Mouse (Mus musculus): ENCODE results near the gene Phf2. TPM values are rescaled to one million over a fixed set of nuclear protein-coding genes. Genes with fewer than 3 reads are reported as not detected.

Phf2 gene
- 8.6 and 10.3 TPM in 2 replicates for polyA plus RNA-seq (2015; fragmentation: Nextera tagmentation; extraction: Ambion mirVana)

DNA sequence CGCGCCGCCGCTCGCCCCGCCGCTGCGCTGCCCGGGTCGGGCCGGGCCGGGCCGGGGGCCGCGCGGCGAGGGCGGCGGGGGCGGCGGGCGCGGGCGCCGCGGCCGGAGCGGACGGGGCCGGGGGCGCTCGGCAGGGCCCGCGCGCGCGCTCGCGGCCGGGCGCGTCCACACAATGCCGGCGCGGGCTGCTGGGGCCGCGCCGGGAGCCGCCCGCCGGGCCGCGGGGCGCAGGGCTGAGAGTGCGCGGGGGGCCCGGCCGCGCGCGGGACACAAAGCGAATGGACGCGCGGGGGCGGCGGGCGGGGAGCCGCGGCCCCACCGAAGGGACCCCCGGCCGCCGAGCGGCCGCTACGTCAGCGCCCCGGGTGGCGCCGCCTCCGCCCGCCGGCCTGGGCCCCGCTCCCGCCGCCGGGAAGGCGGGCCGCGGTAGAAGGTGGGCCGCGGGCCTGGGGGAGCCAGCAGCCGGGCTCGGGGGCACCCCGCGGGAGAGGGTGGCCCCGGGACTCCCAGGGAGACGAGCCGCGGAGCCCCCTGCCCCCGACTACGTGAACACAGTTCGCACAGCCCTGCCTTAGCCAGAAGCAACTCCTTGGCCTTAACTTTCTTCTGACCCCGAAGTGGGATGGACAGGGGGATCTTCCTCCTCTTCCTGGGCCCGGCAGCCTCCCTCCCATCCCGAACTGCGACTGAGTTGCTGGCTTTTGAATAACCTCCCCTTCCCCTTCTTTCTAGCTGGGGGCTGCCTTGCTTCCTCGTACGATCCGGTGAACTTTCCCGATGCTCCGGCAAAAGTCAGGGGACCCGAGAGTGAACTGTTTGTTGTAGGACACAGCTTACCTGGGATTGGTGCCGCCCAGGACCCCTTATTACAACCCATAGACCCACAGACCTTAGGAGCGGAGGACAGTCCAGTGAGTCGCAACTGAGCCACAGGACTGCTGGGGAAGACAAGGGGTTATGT, at the start of gene Phf2:
Gene Phf2 (minus strand): TSS at position 349 of the 961 bp plus-strand sequence.
- no peaks in the 10 kb centered on the region for H3K27me3 ChIP-seq
- under 1% methylated on average over 90 of the region's 117 CpGs for WGBS
- peak; percentile 63 for ATAC-seq (ENCODE audit: insufficient number of reproducible peaks, low FRiP score, low TSS enrichment, low read depth)
- no peaks in the 10 kb centered on the region for H3K36me3 ChIP-seq
- H3K4me3 ChIP-seq (replicated peaks): peak within 1 kb of the TSS; percentile 84
- H3K27ac ChIP-seq (replicated peaks): peak within 1 kb of the TSS; percentile 90
- H3K4me1 ChIP-seq: peaks cover 40% of the 10 kb centered on the region
- peak within 1 kb of the TSS; percentile 79 for H3K4me2 ChIP-seq (replicated peaks)
- no peaks in the 10 kb centered on the region for H3K9me3 ChIP-seq (replicated peaks)
- H3K9ac ChIP-seq: peak within 1 kb of the TSS; percentile 97

DNA sequence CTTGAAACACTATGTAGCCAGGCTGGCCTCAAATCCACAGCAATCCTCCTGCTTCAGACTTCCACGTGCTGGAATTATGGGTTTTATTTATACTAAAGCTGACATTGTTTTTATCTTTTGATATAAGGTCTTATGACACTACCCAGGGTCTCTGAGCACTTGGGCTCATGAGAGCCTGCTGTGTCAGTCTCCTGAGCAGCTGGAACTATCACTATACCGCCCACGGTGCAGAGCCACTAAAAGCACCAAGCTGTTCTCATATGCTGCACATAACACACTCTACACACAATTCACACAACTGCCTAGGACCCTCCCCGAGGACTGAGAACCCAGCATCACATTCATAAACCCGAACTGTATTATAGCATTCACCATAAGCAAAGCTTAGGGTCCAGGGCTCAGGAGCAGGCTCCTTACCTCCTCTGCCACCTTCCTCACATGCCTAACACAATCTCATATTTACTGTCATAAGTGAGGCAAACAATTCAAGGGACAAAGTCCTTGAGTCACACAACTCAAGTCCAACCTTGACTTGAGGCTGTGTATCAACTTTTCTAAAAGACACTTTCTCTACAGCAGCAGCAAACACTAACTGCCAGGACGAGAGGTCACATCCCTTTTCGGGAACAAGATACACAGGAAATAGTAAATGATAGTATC, 49.0 kb upstream of the Phf2 start:
- Histone ChIP-seq H3K27me3 (no peaks in the 10 kb centered on the region), H3K9me3 (replicated peaks) (no peaks in the 10 kb centered on the region), H3K36me3 (peaks cover 61% of the 10 kb centered on the region), H3K9ac (no peak overlapping the region), H3K4me3 (replicated peaks) (no peak overlapping the region), H3K4me2 (replicated peaks) (no peak overlapping the region), H3K27ac (replicated peaks) (no peak overlapping the region), H3K4me1 (no peaks in the 10 kb centered on the region)
- no peak for ATAC-seq (ENCODE audit: insufficient number of reproducible peaks, low FRiP score, low TSS enrichment, low read depth)
- 85% methylated on average over 7 of the region's 7 CpGs for WGBS

DNA sequence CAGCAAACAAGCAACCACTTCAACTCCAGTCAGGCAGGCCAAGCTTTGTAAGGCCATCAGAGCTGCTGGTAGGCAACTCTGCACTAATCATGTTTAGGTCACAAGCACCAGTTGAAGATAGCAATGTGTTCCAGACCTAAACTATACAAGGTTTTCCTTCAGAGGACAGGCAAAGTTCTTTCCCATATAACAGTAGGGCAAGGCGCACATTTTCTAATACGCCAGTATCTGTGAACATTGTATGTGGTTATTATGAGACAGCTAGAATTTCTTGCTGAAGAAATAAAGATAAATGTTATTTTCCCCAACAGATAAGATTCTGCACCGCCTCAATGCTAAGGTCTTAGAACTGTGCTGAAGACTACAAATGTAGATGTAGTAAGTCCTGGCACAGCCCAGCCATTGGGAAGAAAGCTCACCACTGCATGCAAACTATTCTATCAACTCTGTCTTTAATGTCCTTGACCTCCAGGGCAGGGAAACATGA, 46.2 kb upstream of the Phf2 start:
- Histone ChIP-seq H3K27ac (replicated peaks) (no peak overlapping the region), H3K36me3 (peaks cover 75% of the 10 kb centered on the region), H3K27me3 (no peaks in the 10 kb centered on the region), H3K9me3 (replicated peaks) (no peaks in the 10 kb centered on the region), H3K4me1 (no peaks in the 10 kb centered on the region), H3K4me2 (replicated peaks) (no peak overlapping the region), H3K4me3 (replicated peaks) (no peak overlapping the region), H3K9ac (no peak overlapping the region)
- no peak for ATAC-seq (ENCODE audit: insufficient number of reproducible peaks, low FRiP score, low TSS enrichment, low read depth)
- whole genome bisulfite sequencing: 98% methylated on average over 3 of the region's 3 CpGs

DNA sequence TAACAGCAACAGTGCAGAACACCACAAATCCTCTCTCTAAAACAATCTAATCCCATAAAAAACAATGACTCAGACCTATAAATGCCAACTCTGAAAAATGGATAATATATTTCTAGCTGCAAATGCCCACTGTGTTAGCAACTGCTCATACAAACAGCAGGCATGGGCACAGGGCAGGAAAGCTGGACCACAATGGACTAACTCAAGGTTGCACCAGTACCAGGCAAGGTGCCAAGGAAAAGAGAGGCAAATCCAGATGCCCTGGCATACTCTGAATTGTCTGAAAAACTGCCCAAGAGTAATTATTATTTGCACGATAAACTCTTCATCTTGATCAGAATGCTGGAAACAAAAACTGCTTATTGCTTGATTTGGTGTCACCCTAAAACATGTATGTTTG, 42.8 kb upstream of the Phf2 start:
- Histone ChIP-seq H3K36me3 (peaks cover 67% of the 10 kb centered on the region), H3K9ac (no peak overlapping the region), H3K4me2 (replicated peaks) (no peak overlapping the region), H3K9me3 (replicated peaks) (no peaks in the 10 kb centered on the region), H3K4me1 (no peaks in the 10 kb centered on the region), H3K27ac (replicated peaks) (no peak overlapping the region), H3K4me3 (replicated peaks) (no peak overlapping the region), H3K27me3 (no peaks in the 10 kb centered on the region)
- ATAC-seq (ENCODE audit: insufficient number of reproducible peaks, low FRiP score, low TSS enrichment, low read depth): no peak
- 73% methylated on average over 1 of the region's 1 CpGs for WGBS

DNA sequence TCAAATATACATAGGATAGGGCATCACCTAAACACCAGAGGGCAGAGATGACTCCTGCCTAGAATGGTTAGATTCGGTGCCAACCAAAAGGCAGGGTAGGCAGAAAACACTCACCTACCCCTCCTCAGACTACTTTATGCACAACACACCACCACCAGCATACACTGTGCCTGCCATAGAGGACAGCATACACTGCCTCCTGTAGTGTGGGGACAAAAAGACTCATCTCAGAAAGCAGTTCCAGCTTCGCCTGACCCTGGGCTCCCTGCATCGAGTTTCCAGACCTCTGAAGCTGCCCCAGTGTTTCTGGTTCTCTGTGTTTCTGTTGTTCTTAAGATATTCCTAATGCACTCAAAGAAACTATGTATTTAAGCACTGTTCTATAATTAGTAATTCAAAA, 42.2 kb upstream of the Phf2 start:
- ATAC-seq (ENCODE audit: insufficient number of reproducible peaks, low FRiP score, low TSS enrichment, low read depth): no peak
- Histone ChIP-seq H3K4me2 (replicated peaks) (no peak overlapping the region), H3K36me3 (peaks cover 72% of the 10 kb centered on the region), H3K27ac (replicated peaks) (no peak overlapping the region), H3K4me3 (replicated peaks) (no peak overlapping the region), H3K4me1 (no peaks in the 10 kb centered on the region), H3K9ac (no peak overlapping the region), H3K27me3 (no peaks in the 10 kb centered on the region), H3K9me3 (replicated peaks) (no peaks in the 10 kb centered on the region)
- 93% methylated on average over 3 of the region's 3 CpGs for WGBS

DNA sequence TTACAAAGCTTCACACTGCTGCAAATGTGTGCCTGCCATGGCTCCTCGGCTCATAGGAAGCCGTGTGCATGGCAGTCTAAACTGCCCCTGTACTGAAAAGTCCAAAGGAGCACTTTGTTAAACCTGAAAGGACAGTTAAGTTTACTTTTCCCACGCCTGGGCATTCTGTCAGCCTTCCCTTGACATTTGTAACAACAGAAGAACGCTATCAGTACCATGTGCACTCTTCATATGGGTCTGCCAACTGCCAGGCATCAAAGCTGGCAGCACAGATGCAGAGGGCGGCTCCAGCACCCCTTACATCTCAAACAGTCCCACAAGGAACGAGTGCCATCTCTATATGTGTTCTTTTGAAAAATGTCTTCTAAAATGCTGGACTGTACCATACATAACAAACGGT, 40.5 kb upstream of the Phf2 start:
- Histone ChIP-seq H3K4me1 (no peaks in the 10 kb centered on the region), H3K27ac (replicated peaks) (no peak overlapping the region), H3K36me3 (peaks cover 66% of the 10 kb centered on the region), H3K9me3 (replicated peaks) (no peaks in the 10 kb centered on the region), H3K9ac (no peak overlapping the region), H3K4me2 (replicated peaks) (no peak overlapping the region), H3K4me3 (replicated peaks) (no peak overlapping the region), H3K27me3 (no peaks in the 10 kb centered on the region)
- 90% methylated on average over 7 of the region's 7 CpGs for WGBS
- no peak for ATAC-seq (ENCODE audit: insufficient number of reproducible peaks, low FRiP score, low TSS enrichment, low read depth)

DNA sequence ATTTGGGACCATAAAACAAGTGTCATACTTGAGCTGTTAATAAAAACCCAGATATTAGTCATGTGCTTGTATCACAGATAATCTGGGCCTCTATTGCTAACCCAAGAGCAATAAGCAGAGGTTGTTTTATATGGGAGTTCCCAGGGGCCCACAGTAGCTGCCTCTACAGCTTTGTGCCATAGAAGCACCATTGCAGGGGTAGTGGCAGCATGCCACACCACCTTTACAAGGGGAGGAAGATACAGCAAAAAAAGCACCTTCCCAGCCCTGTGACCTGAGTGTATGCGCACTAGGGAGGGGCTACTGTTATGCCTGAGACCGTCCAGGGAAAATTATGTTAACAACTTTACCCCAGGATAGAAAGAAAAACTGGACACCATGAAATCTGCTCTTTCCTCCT, 34.5 kb upstream of the Phf2 start:
- H3K9ac ChIP-seq: no peak overlapping the region
- H3K27ac ChIP-seq (replicated peaks): no peak overlapping the region
- peaks cover 59% of the 10 kb centered on the region for H3K36me3 ChIP-seq
- no peak for ATAC-seq (ENCODE audit: insufficient number of reproducible peaks, low FRiP score, low TSS enrichment, low read depth)
- H3K27me3 ChIP-seq: no peaks in the 10 kb centered on the region
- H3K4me2 ChIP-seq (replicated peaks): no peak overlapping the region
- H3K4me3 ChIP-seq (replicated peaks): no peak overlapping the region
- WGBS: 85% methylated on average over 2 of the region's 2 CpGs
- no peaks in the 10 kb centered on the region for H3K9me3 ChIP-seq (replicated peaks)
- H3K4me1 ChIP-seq: no peaks in the 10 kb centered on the region

DNA sequence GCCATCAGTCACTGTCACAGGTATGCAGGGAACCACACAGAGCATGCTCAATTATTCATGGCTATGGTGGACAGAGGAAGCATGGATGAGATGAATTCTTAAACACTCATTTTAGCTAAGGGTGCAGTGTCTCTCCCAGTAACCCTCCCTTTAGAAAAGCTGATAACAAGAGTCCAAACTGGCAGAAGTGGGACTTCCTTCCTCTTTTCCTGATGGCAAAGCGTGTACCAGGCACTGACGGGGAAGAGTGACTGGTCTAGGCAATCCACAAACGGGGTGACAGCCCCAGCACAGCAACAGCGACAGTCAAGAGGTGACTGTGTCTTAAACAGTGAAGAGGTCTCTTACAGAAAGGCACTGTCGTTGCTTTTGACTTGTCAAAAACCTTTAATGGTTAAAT, 24.5 kb upstream of the Phf2 start:
- ATAC-seq (ENCODE audit: insufficient number of reproducible peaks, low FRiP score, low TSS enrichment, low read depth): no peak
- no peaks in the 10 kb centered on the region for H3K9me3 ChIP-seq (replicated peaks)
- WGBS: 91% methylated on average over 5 of the region's 5 CpGs
- H3K36me3 ChIP-seq: peaks cover 71% of the 10 kb centered on the region
- no peak overlapping the region for H3K27ac ChIP-seq (replicated peaks)
- no peak overlapping the region for H3K9ac ChIP-seq
- no peaks in the 10 kb centered on the region for H3K4me1 ChIP-seq
- no peak overlapping the region for H3K4me2 ChIP-seq (replicated peaks)
- no peak overlapping the region for H3K4me3 ChIP-seq (replicated peaks)
- H3K27me3 ChIP-seq: no peaks in the 10 kb centered on the region

DNA sequence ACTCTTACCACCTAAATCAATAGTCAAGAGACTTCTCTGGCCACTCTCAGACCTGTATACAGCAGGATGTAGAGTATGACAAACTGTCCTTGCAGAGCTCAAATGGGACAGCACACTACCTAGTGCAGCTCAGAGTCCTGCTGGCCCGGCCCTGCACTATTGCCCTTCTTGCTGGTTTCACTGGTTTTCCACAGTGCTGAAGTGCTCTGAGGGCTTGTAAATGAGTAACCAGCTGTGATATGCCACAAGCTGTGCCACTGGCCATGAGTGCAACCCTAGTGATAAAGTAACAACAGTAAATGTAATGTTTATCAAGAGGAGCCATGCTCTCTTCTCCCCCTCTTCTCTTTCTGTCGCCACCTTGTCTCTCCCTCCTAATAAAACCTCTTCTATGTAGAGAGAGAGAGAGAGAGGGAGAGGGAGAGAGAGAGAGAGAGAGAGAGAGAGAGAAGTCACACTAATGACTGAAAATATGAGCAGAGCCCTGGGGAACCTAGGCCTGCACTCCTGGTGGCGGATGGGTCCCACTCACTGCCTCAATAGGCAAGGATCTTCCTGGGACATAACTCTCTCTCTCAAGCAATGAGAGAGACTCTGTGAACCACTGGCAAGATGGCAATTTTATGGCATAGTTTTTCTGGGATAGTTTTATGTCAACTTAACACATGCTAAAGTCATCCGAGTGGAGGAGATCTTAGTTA, 19.5 kb upstream of the Phf2 start:
- Histone ChIP-seq H3K36me3 (peaks cover 82% of the 10 kb centered on the region), H3K27me3 (no peaks in the 10 kb centered on the region), H3K9ac (no peak overlapping the region), H3K4me2 (replicated peaks) (no peak overlapping the region), H3K4me1 (no peaks in the 10 kb centered on the region), H3K4me3 (replicated peaks) (no peak overlapping the region), H3K27ac (replicated peaks) (no peak overlapping the region), H3K9me3 (replicated peaks) (no peaks in the 10 kb centered on the region)
- ATAC-seq (ENCODE audit: insufficient number of reproducible peaks, low FRiP score, low TSS enrichment, low read depth): no peak
- 89% methylated on average over 4 of the region's 4 CpGs for WGBS

DNA sequence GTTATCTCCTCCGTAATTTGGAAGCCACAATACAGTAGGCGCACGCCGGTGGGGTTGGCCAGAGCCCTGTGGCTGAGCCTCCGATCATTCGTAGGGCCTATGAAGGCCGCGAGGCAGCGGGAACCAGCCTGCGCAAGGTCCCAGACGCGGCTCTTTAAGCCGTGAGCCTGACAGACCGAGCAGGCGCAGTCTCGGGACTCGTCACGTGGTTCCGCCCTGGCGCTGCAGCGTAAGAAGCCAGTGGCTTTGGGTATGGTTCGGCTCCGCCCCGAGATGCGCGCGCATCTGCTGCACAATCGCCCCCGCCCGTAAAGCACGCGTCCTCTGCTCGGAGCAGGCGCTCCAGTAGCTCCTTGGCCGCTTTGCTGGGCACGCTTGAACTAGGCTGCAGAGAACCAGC, 7.6 kb upstream of the Phf2 start:
- Histone ChIP-seq H3K27ac (replicated peaks) (peak overlapping the region; percentile 84), H3K4me1 (peaks cover 7% of the 10 kb centered on the region), H3K9ac (peak overlapping the region; percentile 50), H3K4me3 (replicated peaks) (peak overlapping the region; percentile 49), H3K4me2 (replicated peaks) (peak overlapping the region; percentile 70), H3K27me3 (no peaks in the 10 kb centered on the region), H3K9me3 (replicated peaks) (no peaks in the 10 kb centered on the region), H3K36me3 (peaks cover 31% of the 10 kb centered on the region)
- ATAC-seq (ENCODE audit: insufficient number of reproducible peaks, low FRiP score, low TSS enrichment, low read depth): peak; percentile 99
- under 1% methylated on average over 36 of the region's 36 CpGs for WGBS

DNA sequence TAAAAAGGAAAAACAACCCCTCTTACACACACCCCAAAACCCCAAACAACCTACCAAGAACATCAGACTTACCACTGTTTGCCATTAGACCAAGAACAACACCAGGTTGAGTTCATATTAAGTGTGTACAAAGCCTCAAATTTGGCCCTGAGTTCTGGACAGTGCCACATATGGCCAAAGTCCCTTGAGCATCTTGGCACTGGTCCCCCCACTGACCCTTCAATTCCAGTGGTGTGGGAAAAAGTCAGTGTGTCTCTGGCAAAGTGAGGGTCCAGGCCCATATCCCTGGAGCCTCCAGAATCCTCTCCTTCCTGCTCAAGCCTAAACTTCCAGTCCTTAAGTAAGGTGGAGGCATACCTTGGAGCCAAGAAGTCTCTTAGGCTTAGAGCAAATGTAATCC, 6.9 kb upstream of the Phf2 start:
- H3K9ac ChIP-seq: peak overlapping the region; percentile 50
- H3K4me2 ChIP-seq (replicated peaks): peak overlapping the region; percentile 70
- peak overlapping the region; percentile 49 for H3K4me3 ChIP-seq (replicated peaks)
- peaks cover 26% of the 10 kb centered on the region for H3K36me3 ChIP-seq
- H3K4me1 ChIP-seq: peaks cover 12% of the 10 kb centered on the region
- H3K9me3 ChIP-seq (replicated peaks): no peaks in the 10 kb centered on the region
- no peak for ATAC-seq (ENCODE audit: insufficient number of reproducible peaks, low FRiP score, low TSS enrichment, low read depth)
- no peaks in the 10 kb centered on the region for H3K27me3 ChIP-seq
- peak overlapping the region; percentile 84 for H3K27ac ChIP-seq (replicated peaks)
